Mouse (Mus musculus): ENCODE measurements around the gene Mpst.

GRCm38 (mm10) chr15:78413719-78414117 lies 7.5 kb downstream of the Mpst start:
- TF ChIP-seq CTCF (conservative IDR thresholded peaks at IDR 0.05; ENCODE audit: low read length) (no peak), POU5F1 (IDR thresholded peaks at IDR 0.05; ENCODE audit: borderline replicate concordance, low read length) (no peak)

Measured in E14TG2a.4 (cell line).